Mouse (Mus musculus): ENCODE measurements at regions not wholly inside any gene's neighbourhood (a gene's known extent, or its start where the extent isn't known, plus 50 kb on each side); places are given as distances from the start of the nearest gene placed in this dataset.

DNA sequence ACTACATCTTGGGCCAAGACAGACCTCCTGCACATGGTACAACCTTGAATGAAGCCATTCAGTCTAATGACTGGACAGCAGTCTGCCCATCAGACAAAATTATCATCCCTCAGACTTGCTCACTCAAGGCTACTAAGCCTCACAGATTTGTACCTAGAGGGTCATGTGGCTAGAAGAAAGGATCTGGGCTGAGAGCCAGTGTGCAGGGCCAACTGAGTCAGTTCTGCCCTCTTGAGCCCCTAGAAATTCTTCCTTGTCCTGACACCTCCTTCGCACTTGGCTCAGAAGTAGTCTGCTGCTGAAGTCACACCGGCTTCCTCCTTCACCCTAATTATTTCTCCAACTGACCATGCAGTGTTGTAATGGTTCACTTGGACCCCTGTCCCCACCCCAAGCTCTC is 207.5 kb downstream of the Qk start:
- Histone ChIP-seq H3K27me3 (ENCODE audit: control insufficient read depth, insufficient read depth, low read length) (no peaks in the 10 kb centered on the region), H3K4me1 (ENCODE audit: control insufficient read depth, insufficient read depth, low read length) (no peaks in the 10 kb centered on the region), H3K36me3 (ENCODE audit: control insufficient read depth, insufficient read depth, low read length) (no peaks in the 10 kb centered on the region), H3K9me3 (replicated peaks; ENCODE audit: control insufficient read depth, low read length) (no peaks in the 10 kb centered on the region), H3K9ac (ENCODE audit: low read depth, low read length) (no peak overlapping the region), H3K4me3 (ENCODE audit: low read depth, low read length) (no peak overlapping the region), H3K27ac (ENCODE audit: low read depth, low read length) (no peak overlapping the region), H3K4me2 (no peak overlapping the region)
- ATAC-seq (replicated peaks; ENCODE audit: insufficient number of reproducible peaks, low FRiP score, low TSS enrichment), result no peak
- WGBS (ENCODE audit: insufficient replicate concordance), result 81% methylated on average over 2 of the region's 2 CpGs

DNA sequence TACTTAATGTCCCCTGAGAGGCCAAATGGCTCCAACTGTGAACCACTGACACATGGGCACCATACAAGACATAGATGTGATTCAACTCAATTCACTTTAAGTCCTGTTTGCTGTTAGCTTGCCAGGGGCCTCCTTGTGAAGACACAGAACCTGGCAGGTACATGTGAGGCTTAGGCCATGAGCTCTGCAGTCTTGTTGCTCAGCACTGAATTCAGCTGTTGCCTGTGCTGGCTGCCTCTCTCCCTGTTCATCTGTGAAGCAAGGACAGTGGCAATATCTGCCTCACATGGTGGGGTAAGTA is 209.3 kb downstream of the Qk start:
- Histone ChIP-seq H3K9ac (ENCODE audit: low read depth, low read length) (no peak overlapping the region), H3K27me3 (ENCODE audit: control insufficient read depth, insufficient read depth, low read length) (no peaks in the 10 kb centered on the region), H3K27ac (ENCODE audit: low read depth, low read length) (no peak overlapping the region), H3K4me2 (no peak overlapping the region), H3K4me1 (ENCODE audit: control insufficient read depth, insufficient read depth, low read length) (no peaks in the 10 kb centered on the region), H3K4me3 (ENCODE audit: low read depth, low read length) (no peak overlapping the region), H3K36me3 (ENCODE audit: control insufficient read depth, insufficient read depth, low read length) (no peaks in the 10 kb centered on the region), H3K9me3 (replicated peaks; ENCODE audit: control insufficient read depth, low read length) (no peaks in the 10 kb centered on the region)
- ATAC-seq (replicated peaks; ENCODE audit: insufficient number of reproducible peaks, low FRiP score, low TSS enrichment), result no peak

DNA sequence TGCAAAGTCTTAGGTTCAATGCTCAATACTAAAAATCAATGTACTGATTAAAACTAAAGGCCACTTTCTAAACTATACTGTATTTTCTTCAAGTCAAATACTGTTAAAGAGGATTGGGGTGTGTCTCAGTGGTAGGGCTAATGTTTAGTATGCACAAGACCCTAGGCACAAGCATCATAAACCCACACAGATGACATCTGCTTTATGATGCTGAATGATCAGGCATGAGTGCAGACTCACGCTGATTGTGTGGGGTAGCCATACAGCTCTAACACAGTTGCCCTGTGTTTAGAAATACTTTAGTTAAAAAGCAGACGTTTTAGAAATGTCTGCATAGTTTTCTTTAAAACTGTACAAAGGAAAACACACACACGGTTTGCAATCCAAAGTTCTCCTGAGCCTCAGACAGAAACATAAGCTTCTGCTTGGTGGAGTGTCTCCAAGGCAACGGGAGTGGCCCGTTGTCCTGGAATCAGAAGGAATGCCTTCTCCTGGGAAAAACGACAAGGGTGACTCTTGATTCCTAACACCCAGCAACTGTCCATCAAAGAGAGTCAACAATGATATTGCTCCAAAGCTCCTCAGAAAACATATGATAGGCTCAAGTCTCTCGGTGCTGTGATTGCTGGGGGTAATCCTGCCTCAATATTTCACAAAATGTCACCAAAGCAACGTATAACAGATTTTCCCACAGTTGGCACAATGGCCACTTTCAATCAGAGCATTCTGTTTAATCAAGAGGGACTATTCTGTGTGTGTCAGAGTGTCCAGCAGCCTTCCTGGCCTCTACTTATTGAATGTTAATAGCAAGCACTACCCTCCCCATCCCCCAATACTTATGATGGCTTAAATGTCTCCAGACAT is 209.9 kb downstream of the Qk start:
- H3K9me3 ChIP-seq (replicated peaks; ENCODE audit: control insufficient read depth, low read length), result no peaks in the 10 kb centered on the region
- H3K27ac ChIP-seq (ENCODE audit: low read depth, low read length), result no peak overlapping the region
- no peaks in the 10 kb centered on the region for H3K36me3 ChIP-seq (ENCODE audit: control insufficient read depth, insufficient read depth, low read length)
- H3K4me3 ChIP-seq (ENCODE audit: low read depth, low read length), result no peak overlapping the region
- no peaks in the 10 kb centered on the region for H3K4me1 ChIP-seq (ENCODE audit: control insufficient read depth, insufficient read depth, low read length)
- no peak overlapping the region for H3K9ac ChIP-seq (ENCODE audit: low read depth, low read length)
- H3K4me2 ChIP-seq, result no peak overlapping the region
- no peak for ATAC-seq (replicated peaks; ENCODE audit: insufficient number of reproducible peaks, low FRiP score, low TSS enrichment)
- H3K27me3 ChIP-seq (ENCODE audit: control insufficient read depth, insufficient read depth, low read length), result no peaks in the 10 kb centered on the region
- 58% methylated on average over 8 of the region's 8 CpGs for WGBS (ENCODE audit: insufficient replicate concordance)

DNA sequence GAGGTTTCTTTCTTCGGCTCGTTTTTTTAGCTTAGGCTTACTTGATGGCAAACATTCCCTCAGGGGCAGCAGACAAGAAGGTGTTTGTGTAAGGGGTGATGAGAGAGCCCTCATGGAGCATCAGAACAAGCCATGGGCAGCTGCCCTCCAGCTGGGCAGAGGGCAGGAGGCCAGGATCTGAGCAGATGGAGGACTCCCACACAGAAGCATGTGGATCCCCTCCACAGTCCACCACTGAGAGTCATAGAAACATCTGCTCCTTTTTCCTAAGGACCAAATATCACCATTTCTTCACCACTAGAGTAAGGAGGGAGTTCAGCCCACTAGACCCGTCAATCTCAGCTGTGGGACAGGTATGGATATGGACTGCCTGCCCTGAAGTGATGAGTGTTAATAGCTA is 214.4 kb downstream of the Qk start:
- Histone ChIP-seq H3K4me3 (ENCODE audit: low read depth, low read length) (no peak overlapping the region), H3K4me2 (no peak overlapping the region), H3K36me3 (ENCODE audit: control insufficient read depth, insufficient read depth, low read length) (no peaks in the 10 kb centered on the region), H3K9ac (ENCODE audit: low read depth, low read length) (no peak overlapping the region), H3K27me3 (ENCODE audit: control insufficient read depth, insufficient read depth, low read length) (no peaks in the 10 kb centered on the region), H3K9me3 (replicated peaks; ENCODE audit: control insufficient read depth, low read length) (no peaks in the 10 kb centered on the region), H3K4me1 (ENCODE audit: control insufficient read depth, insufficient read depth, low read length) (no peaks in the 10 kb centered on the region), H3K27ac (ENCODE audit: low read depth, low read length) (no peak overlapping the region)
- no peak for ATAC-seq (replicated peaks; ENCODE audit: insufficient number of reproducible peaks, low FRiP score, low TSS enrichment)
- 61% methylated on average over 3 of the region's 3 CpGs for WGBS (ENCODE audit: insufficient replicate concordance)

DNA sequence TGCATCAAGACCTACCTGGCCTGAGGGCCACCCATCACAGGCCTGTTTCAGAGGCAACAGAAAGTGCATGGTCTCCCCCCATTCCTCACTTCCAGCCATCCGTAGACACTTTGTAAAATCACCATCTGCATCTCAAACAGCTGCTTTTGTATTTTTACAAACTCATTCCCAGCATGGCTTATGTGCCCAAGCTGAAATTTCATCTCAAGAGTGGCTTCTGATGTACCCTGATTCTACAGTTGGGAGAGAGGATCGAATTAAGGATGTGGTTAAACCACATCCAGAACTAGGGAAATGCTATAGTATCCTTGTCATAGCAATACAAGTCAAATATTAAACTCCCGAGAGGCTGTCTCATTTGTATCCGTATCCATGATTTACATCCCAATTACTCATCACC is 221.5 kb downstream of the Qk start:
- H3K4me1 ChIP-seq (ENCODE audit: control insufficient read depth, insufficient read depth, low read length), result peaks cover 6% of the 10 kb centered on the region
- WGBS (ENCODE audit: insufficient replicate concordance), result 78% methylated on average over 4 of the region's 4 CpGs
- H3K9ac ChIP-seq (ENCODE audit: low read depth, low read length), result no peak overlapping the region
- H3K4me2 ChIP-seq, result no peak overlapping the region
- no peaks in the 10 kb centered on the region for H3K9me3 ChIP-seq (replicated peaks; ENCODE audit: control insufficient read depth, low read length)
- H3K4me3 ChIP-seq (ENCODE audit: low read depth, low read length), result no peak overlapping the region
- ATAC-seq (replicated peaks; ENCODE audit: insufficient number of reproducible peaks, low FRiP score, low TSS enrichment), result no peak
- no peak overlapping the region for H3K27ac ChIP-seq (ENCODE audit: low read depth, low read length)
- H3K36me3 ChIP-seq (ENCODE audit: control insufficient read depth, insufficient read depth, low read length), result no peaks in the 10 kb centered on the region
- no peaks in the 10 kb centered on the region for H3K27me3 ChIP-seq (ENCODE audit: control insufficient read depth, insufficient read depth, low read length)

DNA sequence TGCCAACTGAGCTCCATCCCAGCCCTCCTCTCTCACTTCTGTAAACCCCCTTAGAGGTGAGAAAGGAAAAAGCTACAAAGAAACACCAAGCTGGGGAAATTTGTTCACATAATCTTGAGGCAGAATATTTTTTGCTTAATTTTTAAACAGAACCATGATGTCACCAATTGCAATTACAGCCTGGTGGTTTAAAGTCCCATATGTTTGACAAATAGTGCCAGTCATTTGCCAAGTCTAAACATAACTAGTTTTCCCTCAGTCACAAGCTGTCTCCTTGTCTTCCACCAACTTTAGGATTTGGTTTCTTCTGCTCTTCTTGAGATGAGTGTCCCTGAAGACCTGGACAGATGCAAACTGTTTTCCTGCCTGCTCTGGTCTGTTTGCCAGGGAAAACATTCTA is 222.0 kb downstream of the Qk start:
- Histone ChIP-seq H3K4me2 (no peak overlapping the region), H3K27me3 (ENCODE audit: control insufficient read depth, insufficient read depth, low read length) (no peaks in the 10 kb centered on the region), H3K9me3 (replicated peaks; ENCODE audit: control insufficient read depth, low read length) (no peaks in the 10 kb centered on the region), H3K27ac (ENCODE audit: low read depth, low read length) (no peak overlapping the region), H3K9ac (ENCODE audit: low read depth, low read length) (no peak overlapping the region), H3K36me3 (ENCODE audit: control insufficient read depth, insufficient read depth, low read length) (no peaks in the 10 kb centered on the region), H3K4me3 (ENCODE audit: low read depth, low read length) (no peak overlapping the region), H3K4me1 (ENCODE audit: control insufficient read depth, insufficient read depth, low read length) (peaks cover 6% of the 10 kb centered on the region)
- ATAC-seq (replicated peaks; ENCODE audit: insufficient number of reproducible peaks, low FRiP score, low TSS enrichment), result no peak

DNA sequence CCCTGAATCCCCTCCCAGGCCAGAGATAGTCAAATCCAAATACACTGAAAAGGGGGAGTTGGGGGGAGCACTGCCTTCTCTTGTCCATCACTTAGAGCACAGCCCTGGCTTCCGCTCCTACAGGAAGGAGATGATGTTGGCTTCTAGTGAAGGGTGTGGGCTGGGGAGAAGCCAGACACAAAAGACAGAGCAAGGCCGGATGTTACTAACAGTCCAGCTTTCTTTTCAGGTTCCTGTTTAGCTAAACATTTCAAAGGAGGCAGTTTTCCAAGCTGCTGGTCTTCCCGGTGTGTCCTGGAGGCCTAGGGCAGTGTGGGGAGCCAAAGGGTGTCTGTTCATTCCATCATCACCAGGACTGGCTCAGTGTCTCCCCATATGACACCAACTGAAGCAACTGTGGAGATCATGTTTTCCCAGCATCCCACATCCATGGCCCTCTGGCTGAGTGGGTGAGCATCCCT is 223.8 kb downstream of the Qk start:
- no peak for ATAC-seq (replicated peaks; ENCODE audit: insufficient number of reproducible peaks, low FRiP score, low TSS enrichment)
- peaks cover 3% of the 10 kb centered on the region; the same call in 1 of the 2 replicates for H3K9me3 ChIP-seq (replicated peaks; ENCODE audit: control insufficient read depth, low read length)
- no peak overlapping the region for H3K4me2 ChIP-seq
- no peak overlapping the region for H3K27ac ChIP-seq (ENCODE audit: low read depth, low read length)
- H3K27me3 ChIP-seq (ENCODE audit: control insufficient read depth, insufficient read depth, low read length), result no peaks in the 10 kb centered on the region
- no peak overlapping the region for H3K4me3 ChIP-seq (ENCODE audit: low read depth, low read length)
- H3K36me3 ChIP-seq (ENCODE audit: control insufficient read depth, insufficient read depth, low read length), result no peaks in the 10 kb centered on the region
- WGBS (ENCODE audit: insufficient replicate concordance), result 74% methylated on average over 3 of the region's 3 CpGs
- H3K4me1 ChIP-seq (ENCODE audit: control insufficient read depth, insufficient read depth, low read length), result peaks cover 6% of the 10 kb centered on the region
- H3K9ac ChIP-seq (ENCODE audit: low read depth, low read length), result no peak overlapping the region

DNA sequence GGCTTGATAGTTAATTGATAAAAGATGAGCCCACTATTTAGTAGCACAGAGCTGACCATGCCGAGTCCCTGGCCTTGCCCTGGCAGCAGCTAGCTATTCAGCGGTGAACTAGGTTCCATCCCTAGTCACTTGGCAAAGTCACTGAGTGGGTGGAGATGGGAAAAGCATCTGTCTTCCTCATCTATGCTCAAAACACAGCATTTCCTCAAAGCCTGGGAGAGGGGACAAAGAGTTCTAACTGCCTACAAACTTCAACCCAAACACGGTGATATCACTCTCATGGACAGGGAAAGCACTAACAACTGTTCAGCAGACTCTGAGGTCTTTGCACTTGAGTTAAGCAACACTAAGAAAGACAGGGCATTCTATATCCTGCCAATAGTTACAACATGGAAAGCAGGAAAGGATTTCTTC is 225.5 kb downstream of the Qk start:
- 68% methylated on average over 3 of the region's 3 CpGs for WGBS (ENCODE audit: insufficient replicate concordance)
- Histone ChIP-seq H3K27ac (ENCODE audit: low read depth, low read length) (no peak overlapping the region), H3K9me3 (replicated peaks; ENCODE audit: control insufficient read depth, low read length) (peaks cover 3% of the 10 kb centered on the region; the same call in 1 of the 2 replicates), H3K4me1 (ENCODE audit: control insufficient read depth, insufficient read depth, low read length) (peaks cover 6% of the 10 kb centered on the region), H3K36me3 (ENCODE audit: control insufficient read depth, insufficient read depth, low read length) (no peaks in the 10 kb centered on the region), H3K9ac (ENCODE audit: low read depth, low read length) (no peak overlapping the region), H3K4me3 (ENCODE audit: low read depth, low read length) (no peak overlapping the region), H3K4me2 (no peak overlapping the region), H3K27me3 (ENCODE audit: control insufficient read depth, insufficient read depth, low read length) (no peaks in the 10 kb centered on the region)
- ATAC-seq (replicated peaks; ENCODE audit: insufficient number of reproducible peaks, low FRiP score, low TSS enrichment), result no peak

DNA sequence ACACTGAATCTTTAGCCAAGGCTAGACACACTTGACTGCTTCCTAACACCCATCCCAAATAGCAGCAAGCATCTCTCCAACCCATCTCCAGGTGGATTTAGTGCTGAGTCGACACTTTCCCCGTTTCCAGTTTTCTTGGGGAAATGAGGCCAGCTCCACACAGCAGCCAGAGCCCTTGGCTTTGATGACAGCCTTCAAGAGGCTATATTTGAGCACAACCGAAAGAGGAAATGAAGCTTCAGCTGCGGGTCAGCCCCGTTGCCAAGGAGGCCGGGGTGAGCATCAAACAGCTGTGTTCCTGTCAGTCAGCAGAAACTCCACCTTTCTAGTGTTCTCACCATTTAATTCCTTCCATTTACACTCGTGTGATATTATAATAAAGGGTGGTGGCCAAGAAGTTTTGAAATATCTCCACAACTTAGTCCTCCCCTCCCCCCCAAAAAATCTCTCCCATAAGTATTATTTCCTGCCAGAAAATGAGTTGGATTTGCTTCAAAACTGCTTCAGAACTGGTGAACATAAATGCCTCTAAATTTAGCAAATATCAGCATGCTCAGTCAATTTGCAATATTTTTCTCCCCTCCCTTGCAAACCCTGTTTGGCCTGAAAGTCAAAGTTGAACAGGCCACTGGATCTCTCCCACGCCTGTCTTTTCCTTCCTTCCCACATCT is 226.1 kb downstream of the Qk start:
- Histone ChIP-seq H3K4me3 (ENCODE audit: low read depth, low read length) (no peak overlapping the region), H3K9ac (ENCODE audit: low read depth, low read length) (no peak overlapping the region), H3K27me3 (ENCODE audit: control insufficient read depth, insufficient read depth, low read length) (no peaks in the 10 kb centered on the region), H3K4me2 (no peak overlapping the region), H3K27ac (ENCODE audit: low read depth, low read length) (no peak overlapping the region), H3K4me1 (ENCODE audit: control insufficient read depth, insufficient read depth, low read length) (peaks cover 6% of the 10 kb centered on the region), H3K36me3 (ENCODE audit: control insufficient read depth, insufficient read depth, low read length) (no peaks in the 10 kb centered on the region), H3K9me3 (replicated peaks; ENCODE audit: control insufficient read depth, low read length) (peaks cover 3% of the 10 kb centered on the region; the same call in 1 of the 2 replicates)
- 59% methylated on average over 8 of the region's 8 CpGs for WGBS (ENCODE audit: insufficient replicate concordance)
- ATAC-seq (replicated peaks; ENCODE audit: insufficient number of reproducible peaks, low FRiP score, low TSS enrichment), result no peak

Data from heart, embryonic 11.5 days (tissue).